Mouse (Mus musculus) adrenal gland, postnatal 36 days (tissue): ENCODE data around the gene 2300002M23Rik. TPM values are rescaled to one million over a fixed set of nuclear protein-coding genes. Genes with fewer than 3 reads are reported as not detected.

ENCODE experiments used
- DNase-seq, 2 experiments: peaks; one replicate each; pipeline ENCODE4 v3.0.0; 2021; ENCODE audit warnings: mixed read lengths in 1 of 2
- long read RNA-seq, 2 experiments: library from polyadenylated mRNA; stranded (forward); transcript quantifications; one replicate each; pipeline ENCODE4 v2.0.0; 2021; ENCODE audit warnings: borderline sequencing depth in 2 of 2
- total RNA-seq, 2 experiments: library from RNA; stranded (reverse); gene quantifications; 2 replicates each; pipeline ENCODE4 v1.2.3; 2021

The 2300002M23Rik gene
- not detected for total RNA-seq
- long read RNA-seq, experiment 1, result 0 reads
- long read RNA-seq, experiment 2, result 0 reads

DNA sequence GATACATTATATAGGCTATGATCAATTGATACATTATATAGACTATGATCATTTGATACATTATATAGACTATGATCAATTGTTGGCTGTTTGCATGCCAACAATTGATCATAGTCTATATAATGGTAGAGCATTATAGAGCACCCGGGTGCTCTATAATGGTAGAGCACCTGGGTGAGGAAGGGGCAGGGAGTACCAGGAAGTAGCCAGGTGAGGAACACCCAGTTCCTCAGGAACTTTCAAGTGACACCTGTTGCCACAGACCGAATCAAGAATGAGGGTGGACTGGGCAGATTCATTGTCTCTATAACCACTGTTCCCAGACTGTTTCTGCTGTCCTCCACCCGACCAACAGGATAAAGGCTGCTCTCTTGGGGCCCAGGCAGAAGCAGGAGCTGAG is at the start of gene 2300002M23Rik:
2300002M23Rik (plus strand) TSS at position 301 of the 400 bp plus-strand sequence.
- no peak for DNase-seq

DNA sequence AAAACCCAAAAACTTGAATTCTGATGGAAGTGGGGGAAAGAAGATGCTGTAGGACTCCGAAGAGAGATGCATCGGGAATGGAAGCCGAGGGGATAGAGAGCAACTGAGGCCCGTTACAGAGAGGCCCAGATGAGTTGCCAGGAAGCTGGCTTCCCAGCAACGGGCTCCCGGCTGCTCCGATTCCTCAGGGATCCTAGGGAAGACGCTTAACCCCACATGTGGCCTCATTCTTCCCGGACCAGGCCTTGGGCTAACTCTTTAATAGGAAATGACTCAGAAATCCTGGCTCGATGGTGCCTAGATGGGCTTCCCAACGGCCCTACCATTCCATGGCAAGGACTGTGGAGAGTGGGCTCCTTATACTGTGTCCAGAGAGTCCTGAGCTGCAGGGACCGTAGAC is 49.7 kb upstream of the 2300002M23Rik start:
- DNase-seq, result peak; percentile 8 to 33

GRCm38 (mm10) chr17:35524354-35524753 is 42.9 kb upstream of the 2300002M23Rik start:
- no peak for DNase-seq

DNA sequence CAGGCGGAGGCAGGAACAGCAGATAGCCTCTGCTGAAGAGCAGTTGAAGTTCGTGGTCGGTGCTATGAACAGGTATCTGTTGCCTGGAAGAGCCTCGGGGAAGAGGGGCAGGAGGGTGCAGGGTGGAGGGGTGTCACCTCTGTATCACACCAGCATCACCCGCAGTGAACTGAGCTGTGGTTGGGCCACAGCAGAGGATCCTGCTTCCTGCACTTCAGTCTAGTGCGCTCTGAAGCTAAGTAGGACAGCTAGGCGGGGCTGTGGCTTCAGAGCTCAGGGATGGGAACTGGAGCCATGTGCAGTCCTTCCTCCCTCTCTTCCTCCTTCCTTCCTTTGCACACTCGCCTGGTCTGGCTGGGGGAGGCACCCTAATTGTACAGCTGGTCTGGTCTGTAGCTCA is 40.6 kb upstream of the 2300002M23Rik start:
- DNase-seq, result no peak

- DNase-seq, result no peak
Measured at GRCm38 (mm10) chr17:35532360-35532759, 34.9 kb upstream of the 2300002M23Rik start.

DNA sequence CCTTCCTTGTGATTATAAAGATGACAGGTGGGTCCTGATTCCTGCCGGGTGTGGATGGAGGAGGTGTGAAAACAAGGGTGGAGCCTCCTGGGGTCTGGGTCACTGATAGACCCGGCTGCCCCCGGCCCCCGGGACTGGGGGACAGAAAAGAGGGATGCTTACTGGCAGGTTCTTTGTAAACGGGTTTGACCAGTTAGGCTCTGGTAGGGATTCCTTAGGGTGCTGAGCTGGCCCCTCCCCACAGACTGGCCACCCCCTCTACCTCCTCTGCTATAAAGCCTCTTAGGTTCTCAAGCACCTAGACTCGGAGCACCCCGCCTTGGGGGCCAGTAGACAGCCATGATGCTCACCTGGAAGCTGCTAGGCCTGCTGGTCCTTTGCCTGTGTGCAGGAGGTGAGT is 34.3 kb upstream of the 2300002M23Rik start, which contains the start of gene Psors1c2:
Psors1c2 (plus strand) TSS at position 301 of the 400 bp plus-strand sequence.
- no peak for DNase-seq

GRCm38 (mm10) chr17:35534343-35534742 is 32.9 kb upstream of the 2300002M23Rik start:
- peak; percentile 72 to 86 for DNase-seq

DNA sequence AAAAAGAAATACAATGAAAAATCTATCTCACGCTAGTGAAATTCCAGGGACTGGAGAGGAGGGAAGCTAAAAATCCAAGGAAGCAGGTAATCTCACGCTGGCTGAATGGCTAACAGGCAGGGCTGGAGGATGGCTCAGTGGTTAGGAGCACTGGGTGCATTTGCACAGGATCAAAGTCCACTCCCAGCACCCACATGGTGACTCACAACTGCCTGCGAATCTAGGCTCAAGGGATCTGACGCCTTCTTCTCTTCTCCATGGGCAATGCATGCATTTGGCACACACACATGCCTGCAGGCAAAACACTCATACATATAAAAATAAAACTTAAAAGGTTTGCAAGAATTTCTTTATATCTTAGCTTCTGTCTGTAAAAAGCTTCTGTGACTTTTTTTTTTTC is 29.8 kb upstream of the 2300002M23Rik start:
- no peak for DNase-seq

- no peak for DNase-seq
Measured at GRCm38 (mm10) chr17:35538476-35538875, 28.8 kb upstream of the 2300002M23Rik start.

DNA sequence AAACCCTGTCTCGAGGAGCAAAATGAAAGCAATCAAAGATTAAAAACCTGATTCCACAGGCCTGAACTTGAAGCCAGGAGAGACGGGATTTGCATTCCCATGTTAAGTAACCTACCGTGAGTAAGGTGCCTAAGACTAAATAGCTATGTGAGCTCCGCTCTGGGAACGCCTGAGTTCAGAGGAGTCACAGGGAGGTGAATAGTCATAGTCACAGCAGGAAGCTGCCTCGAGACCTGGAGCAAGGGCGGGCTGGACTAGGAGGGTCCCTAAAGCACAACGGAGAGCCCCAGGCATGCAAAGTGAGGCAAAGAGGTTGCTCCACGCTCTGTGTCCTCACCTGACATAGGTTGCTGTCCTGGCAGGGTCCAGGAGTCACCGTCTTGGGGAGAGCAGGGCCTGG is 27.7 kb upstream of the 2300002M23Rik start:
- no peak for DNase-seq

DNA sequence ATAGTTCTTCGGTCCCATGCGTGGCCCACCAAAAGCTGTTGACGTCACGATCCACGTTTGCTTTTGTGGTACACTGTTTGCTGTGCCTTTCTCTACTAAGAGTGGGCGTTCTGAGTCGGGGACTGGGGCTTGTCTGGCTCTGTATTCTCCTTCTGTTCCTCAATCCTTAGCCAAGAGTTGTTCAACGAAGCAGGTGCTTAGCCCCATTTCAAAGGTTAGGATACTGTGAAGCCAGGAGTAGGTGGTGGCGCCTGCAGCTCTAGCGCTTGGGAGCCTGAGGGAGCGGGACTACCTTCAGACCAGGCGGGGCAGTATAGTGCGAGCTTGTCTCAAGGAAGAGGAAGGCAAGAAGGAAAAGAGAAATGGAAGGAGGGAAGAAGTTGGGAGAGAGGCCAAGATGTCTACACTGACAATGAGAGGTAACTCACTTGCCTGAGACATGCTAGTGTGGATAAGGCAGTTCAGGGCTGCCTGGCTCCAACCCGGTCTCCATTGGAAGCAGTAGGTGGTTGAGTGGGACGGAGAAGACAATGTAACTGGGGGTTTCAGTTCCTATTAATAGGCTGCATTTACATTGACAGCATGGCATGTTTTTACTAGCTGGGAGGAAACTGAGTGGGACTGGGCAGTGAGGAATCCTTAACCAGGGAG is 24.4 kb upstream of the 2300002M23Rik start:
- DNase-seq, result no peak

GRCm38 (mm10) chr17:35543412-35543861 is 23.8 kb upstream of the 2300002M23Rik start:
- DNase-seq, result no peak

- no peak for DNase-seq
Measured at GRCm38 (mm10) chr17:35544001-35544400, 23.2 kb upstream of the 2300002M23Rik start.

- peak; percentile 37 to 53 for DNase-seq
Measured at GRCm38 (mm10) chr17:35544680-35545079, 22.6 kb upstream of the 2300002M23Rik start.

DNA sequence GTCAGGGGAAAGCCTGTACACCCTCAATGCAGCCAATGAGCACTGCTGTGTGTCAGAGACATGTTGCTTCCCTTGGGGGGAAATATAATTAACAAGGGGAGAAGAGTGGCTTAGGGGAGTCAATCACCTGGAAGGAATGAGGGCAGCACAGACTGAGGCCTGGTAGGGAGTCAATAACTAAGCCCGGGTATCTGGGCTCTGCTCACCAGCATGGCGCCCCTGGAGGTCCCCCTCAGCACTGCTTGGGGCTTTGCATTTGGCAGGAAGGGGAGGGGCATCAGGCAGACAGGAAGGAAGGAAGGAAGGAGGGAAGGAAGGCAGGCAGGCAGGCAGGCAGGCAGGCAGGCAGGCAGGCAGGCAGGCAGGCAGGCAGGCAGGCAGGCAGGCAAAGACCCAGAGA is 19.8 kb upstream of the 2300002M23Rik start:
- DNase-seq, result no peak

- DNase-seq, result no peak
Measured at GRCm38 (mm10) chr17:35548636-35549035, 18.6 kb upstream of the 2300002M23Rik start.

DNA sequence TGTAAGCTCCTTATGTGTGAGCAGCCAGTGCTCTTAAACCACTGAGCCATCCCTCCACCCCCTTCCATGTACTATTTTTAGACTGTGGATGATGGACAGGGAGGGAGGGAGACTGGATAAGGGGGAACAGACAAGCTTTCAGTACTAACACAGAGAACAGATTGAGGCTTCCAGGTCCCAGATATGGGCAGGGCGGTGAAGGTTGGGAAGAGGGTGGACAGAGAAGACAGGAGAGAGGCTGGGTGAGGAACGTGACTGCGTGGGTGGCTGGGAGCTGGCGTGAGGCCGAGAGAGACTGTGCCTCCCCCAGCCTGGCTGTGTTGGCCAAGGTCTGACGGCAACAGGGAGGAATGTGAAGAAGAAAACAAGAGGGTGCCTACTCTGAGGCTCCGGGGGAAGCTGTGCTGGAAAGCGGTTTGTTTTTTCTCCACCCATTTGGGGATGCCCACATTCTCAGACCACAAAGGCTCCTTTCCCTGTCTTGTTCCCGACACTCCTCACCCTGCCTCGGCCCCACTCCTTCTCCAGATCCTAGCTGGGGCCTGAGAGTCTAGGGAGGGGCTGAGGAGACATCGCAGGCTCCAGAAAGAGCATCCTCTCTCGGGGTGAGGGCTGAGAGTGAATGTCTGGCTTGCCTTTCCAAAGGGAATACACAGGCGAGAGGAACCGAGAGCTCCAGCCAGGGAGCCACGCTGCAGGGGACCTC is 17.7 kb upstream of the 2300002M23Rik start:
- DNase-seq, result peak; percentile 86 to 88

- no peak for DNase-seq
Measured at GRCm38 (mm10) chr17:35550143-35550494, 17.1 kb upstream of the 2300002M23Rik start.

DNA sequence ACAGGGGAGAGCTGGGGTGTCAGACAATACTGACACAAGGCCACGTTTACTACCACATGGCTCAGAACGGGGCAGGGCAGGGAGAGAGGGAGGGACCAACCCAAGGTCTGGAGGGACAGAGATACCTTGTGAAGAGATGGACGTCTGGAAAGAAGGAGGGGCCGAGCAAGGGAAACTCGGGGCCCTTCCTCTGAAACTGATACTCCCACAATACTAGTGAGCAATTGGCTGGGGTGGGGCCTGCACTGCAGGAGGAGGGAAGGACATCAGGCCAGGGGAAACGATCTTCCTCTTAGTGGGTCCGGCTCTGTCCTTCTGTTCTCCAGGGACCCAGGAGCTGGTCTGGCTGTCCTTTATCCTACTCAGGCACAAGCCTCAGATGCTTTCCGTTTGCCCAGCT is 16.4 kb upstream of the 2300002M23Rik start:
- DNase-seq, result peak; percentile 22 to 42

DNA sequence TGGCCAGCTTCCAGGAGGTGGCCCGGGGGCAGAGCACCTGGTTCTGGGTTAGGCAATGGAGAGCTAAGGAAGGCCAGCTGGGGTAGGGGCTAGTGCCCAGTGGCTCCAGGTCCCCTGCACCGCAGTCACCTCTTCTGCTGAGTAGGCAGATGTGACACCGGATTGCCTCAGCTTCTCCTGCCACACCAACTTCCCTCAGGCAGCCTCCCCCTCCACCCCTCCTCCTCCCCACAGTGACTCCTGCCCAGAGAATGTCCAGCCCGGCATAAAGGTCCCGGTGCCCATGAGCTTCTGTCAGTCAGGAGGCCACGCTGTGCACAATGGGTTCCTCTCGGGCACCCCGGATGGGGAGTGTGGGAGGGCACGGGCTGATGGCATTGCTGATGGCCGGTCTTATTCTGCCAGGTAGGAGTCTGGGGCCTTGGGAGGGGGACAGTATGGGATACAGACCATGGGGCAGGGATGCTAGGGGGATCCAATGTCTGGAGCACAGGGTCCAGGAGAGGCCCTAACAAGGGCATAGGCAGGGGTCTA is 15.3 kb upstream of the 2300002M23Rik start, which contains the start of gene Cdsn:
Cdsn (plus strand) TSS at position 248 of the 534 bp plus-strand sequence.
- DNase-seq, result peak; percentile 54 to 61

- DNase-seq, result no peak
Measured at GRCm38 (mm10) chr17:35554321-35554720, 12.9 kb upstream of the 2300002M23Rik start.

- no peak for DNase-seq
Measured at GRCm38 (mm10) chr17:35554761-35555397, 12.4 kb upstream of the 2300002M23Rik start.
